Mouse (Mus musculus) midbrain, embryonic 16.5 days (tissue): ENCODE data around the gene Mgat4c. TPM values are rescaled to one million over a fixed set of nuclear protein-coding genes. Genes with fewer than 3 reads are reported as not detected.

Source experiments
- ATAC-seq: fragments of 200-750 bp; cut with Nextera tagmentation; 2 replicates; pipeline ENCODE4 v1.8.0; 2017; ENCODE audit warnings: moderate TSS enrichment
- H3K27ac ChIP-seq: fragments of 300-500 bp; sonication (generic); 2 replicates; pipeline ENCODE4 v1.5.1; 2014; ENCODE audit warnings: mild to moderate bottlenecking, low read length, mixed read lengths
- H3K27me3 ChIP-seq: fragments of 300-500 bp; sonication (generic); 2 replicates; pipeline ENCODE4 v1.6.1; 2014; ENCODE audit warnings: low read depth, low read length, mixed read lengths; ENCODE audit not compliant: control insufficient read depth, insufficient read depth
- H3K36me3 ChIP-seq: fragments of 300-500 bp; sonication (generic); 2 replicates; pipeline ENCODE4 v1.6.1; 2014; ENCODE audit warnings: mild to moderate bottlenecking, low read length, moderate library complexity, mixed read lengths; ENCODE audit not compliant: control insufficient read depth, insufficient read depth
- H3K4me1 ChIP-seq: fragments of 300-500 bp; sonication (generic); 2 replicates; pipeline ENCODE4 v1.6.1; 2014; ENCODE audit warnings: mild to moderate bottlenecking, low read length, mixed read lengths; ENCODE audit not compliant: control insufficient read depth, insufficient read depth
- H3K4me2 ChIP-seq: fragments of 300-500 bp; sonication (generic); 2 replicates; pipeline ENCODE4 v1.6.1; 2014; ENCODE audit warnings: mild to moderate bottlenecking, low read length, mixed read lengths
- H3K4me3 ChIP-seq: fragments of 300-500 bp; sonication (generic); 2 replicates; pipeline ENCODE4 v1.5.1; 2014; ENCODE audit warnings: low read depth, mild to moderate bottlenecking, low read length, moderate library complexity, mixed read lengths
- H3K9ac ChIP-seq: fragments of 300-500 bp; sonication (generic); 2 replicates; pipeline ENCODE4 v1.6.1; 2014; ENCODE audit warnings: low read depth, low read length, mixed read lengths
- H3K9me3 ChIP-seq: fragments of 300-500 bp; sonication (generic); replicated peaks from 2 replicates; pipeline ENCODE4 v1.6.1; 2014; ENCODE audit warnings: mild to moderate bottlenecking, low read length, mixed read lengths; ENCODE audit not compliant: control insufficient read depth, poor library complexity, severe bottlenecking
- WGBS: fragments of 180-500 bp; shearing (Covaris S2); extraction: QIAGEN DNeasy Blood & Tissue Kit; methylation state at CpG from one replicate; pipeline ENCODE4 v1.1.7; 2014; 5-methylcytosine and 5-hydroxymethylcytosine counted together
- polyA plus RNA-seq: library from polyadenylated mRNA; unstranded; fragments of >200 nt; fragmentation: Nextera tagmentation; extraction: Ambion mirVana; gene quantifications from 2 replicates; pipeline ENCODE4 v1.2.1, GENCODE M21; 2015

Mgat4c gene
- polyA plus RNA-seq, 1 experiment from 2014 or later: 69.1 TPM

DNA sequence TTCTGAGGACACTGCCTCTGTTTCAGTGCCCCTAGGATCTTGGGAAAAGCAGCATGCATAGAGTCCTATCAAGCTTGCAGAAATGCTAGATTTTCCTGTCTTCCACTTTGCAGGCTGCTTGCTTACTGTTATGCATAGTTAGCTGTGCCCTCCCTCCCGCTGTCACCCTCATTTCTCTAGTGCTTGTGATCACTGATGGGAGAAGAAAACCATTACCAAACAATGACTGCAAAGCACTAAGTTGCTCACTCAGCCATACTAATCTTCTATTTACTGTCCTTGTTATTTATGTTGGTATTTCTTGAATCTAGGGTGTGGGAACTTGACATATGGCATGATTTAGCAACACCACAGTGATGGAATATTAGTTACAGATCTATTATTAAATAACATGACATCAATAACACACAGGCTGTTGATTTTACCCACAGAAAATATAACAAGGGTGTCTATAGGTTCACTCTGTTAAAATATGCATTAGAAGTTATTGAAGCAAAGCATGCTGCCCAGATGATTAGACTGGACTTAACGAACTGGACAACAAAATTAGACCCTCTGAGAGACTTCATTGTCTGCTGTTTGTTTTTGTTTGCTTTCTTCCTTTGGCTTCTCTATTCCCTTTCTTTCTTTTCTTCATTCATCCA is 117.7 kb downstream of the Mgat4c start:
- no peaks in the 10 kb centered on the region for H3K4me1 ChIP-seq
- WGBS: 22% methylated on average over 2 of the region's 2 CpGs
- ATAC-seq: no peak
- no peak overlapping the region for H3K9ac ChIP-seq
- no peaks in the 10 kb centered on the region for H3K9me3 ChIP-seq
- H3K27me3 ChIP-seq: no peaks in the 10 kb centered on the region
- H3K36me3 ChIP-seq: no peaks in the 10 kb centered on the region
- H3K27ac ChIP-seq: no peak overlapping the region
- no peak overlapping the region for H3K4me2 ChIP-seq
- H3K4me3 ChIP-seq: no peak overlapping the region

DNA sequence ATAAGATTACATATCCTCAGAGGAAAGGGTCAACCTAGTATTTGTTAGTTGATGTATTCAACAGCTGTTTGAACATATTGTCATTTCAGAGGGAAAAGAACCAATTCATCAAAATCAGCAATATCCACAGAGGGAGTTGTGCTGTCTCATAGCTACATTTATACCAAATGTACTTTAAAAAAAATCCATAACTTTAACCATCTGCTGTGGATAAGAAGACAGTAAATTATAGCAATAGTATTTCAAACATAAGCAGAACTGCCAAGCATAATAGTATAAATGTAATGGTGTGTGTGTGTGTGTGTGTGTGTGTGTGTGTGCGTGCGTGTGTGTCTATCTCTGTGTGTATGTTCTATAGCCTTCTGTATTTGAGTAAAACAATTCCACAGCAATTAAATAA is 127.5 kb downstream of the Mgat4c start:
- 93% methylated on average over 2 of the region's 2 CpGs for WGBS
- no peak for ATAC-seq
- no peak overlapping the region for H3K9ac ChIP-seq
- no peaks in the 10 kb centered on the region for H3K27me3 ChIP-seq
- no peaks in the 10 kb centered on the region for H3K9me3 ChIP-seq
- no peak overlapping the region for H3K4me2 ChIP-seq
- H3K4me3 ChIP-seq: no peak overlapping the region
- H3K27ac ChIP-seq: no peak overlapping the region
- H3K4me1 ChIP-seq: no peaks in the 10 kb centered on the region
- H3K36me3 ChIP-seq: no peaks in the 10 kb centered on the region

DNA sequence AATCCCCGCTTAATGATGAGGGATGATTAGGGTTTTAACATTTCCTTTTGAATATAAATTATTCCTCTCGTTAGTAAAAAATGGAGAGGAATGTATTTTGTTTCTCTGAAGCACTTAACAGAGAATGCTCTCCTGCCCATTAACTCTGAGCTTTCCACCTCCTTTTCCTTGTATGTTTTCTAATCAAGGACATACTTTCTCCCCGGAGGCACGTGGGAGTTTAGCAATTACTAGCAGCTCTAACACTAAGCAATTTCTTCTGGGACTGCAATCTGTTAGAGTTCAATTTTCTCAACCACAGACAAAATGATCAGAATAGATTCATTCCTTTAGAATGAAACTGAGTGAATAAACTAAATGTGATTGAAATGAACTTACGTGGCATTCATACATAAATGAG is 135.6 kb downstream of the Mgat4c start:
- H3K27ac ChIP-seq: no peak overlapping the region
- H3K4me3 ChIP-seq: no peak overlapping the region
- 46% methylated on average over 5 of the region's 5 CpGs for WGBS
- no peak overlapping the region for H3K9ac ChIP-seq
- no peaks in the 10 kb centered on the region for H3K27me3 ChIP-seq
- H3K4me1 ChIP-seq: no peaks in the 10 kb centered on the region
- H3K9me3 ChIP-seq: no peaks in the 10 kb centered on the region
- H3K36me3 ChIP-seq: no peaks in the 10 kb centered on the region
- H3K4me2 ChIP-seq: no peak overlapping the region
- peak; percentile 48; the same call in 1 of the 2 replicates for ATAC-seq

DNA sequence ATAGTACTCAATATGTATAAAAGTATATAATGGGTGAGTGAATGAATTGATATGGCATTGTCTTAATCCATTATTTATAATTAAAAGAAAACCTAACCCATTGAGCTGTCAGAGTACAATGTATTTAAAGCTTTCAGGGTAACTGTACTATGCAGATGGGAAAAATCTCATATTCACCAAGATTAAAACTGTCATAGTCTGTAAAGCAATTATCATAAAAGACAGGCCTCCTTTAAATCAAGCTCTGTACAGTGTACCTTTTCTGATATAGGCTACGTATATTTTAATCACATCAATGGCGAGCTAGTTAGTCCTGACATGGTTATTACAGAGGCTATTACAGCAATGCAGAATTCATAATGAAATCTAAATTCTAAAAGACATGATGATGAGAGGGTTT is 146.7 kb downstream of the Mgat4c start:
- Histone ChIP-seq H3K4me3 (no peak overlapping the region), H3K4me2 (no peak overlapping the region), H3K9me3 (no peaks in the 10 kb centered on the region), H3K27me3 (no peaks in the 10 kb centered on the region), H3K27ac (no peak overlapping the region), H3K36me3 (no peaks in the 10 kb centered on the region), H3K4me1 (no peaks in the 10 kb centered on the region), H3K9ac (no peak overlapping the region)
- ATAC-seq: 0 out of 2 replicates have a peak, but pooled peaks have one; percentile 3
- 68% methylated on average over 2 of the region's 2 CpGs for WGBS

DNA sequence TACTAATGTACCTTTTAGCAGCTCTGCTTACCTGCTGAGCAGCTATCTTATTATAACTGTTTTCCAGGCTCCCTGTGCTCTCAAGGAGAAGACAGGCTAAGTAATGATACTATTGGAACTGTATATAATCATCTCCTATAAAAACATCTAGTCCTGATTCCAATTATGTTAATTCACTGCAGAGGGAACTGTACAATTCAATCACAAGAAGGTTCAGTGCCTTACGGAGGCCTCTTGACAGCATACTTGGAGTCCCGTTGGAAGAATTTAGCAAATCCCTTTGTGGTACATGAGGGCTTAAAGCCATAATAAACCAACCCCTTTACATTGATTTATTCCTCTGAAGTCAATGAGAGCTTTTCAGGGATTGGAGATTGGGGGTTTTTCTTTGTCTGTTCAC is 174.8 kb downstream of the Mgat4c start:
- 22% methylated on average over 2 of the region's 2 CpGs for WGBS
- H3K36me3 ChIP-seq: no peaks in the 10 kb centered on the region
- no peak; the same call in 1 of the 2 replicates for ATAC-seq
- no peak overlapping the region for H3K4me3 ChIP-seq
- no peak overlapping the region for H3K9ac ChIP-seq
- H3K27ac ChIP-seq: no peak overlapping the region
- H3K4me2 ChIP-seq: no peak overlapping the region
- no peaks in the 10 kb centered on the region for H3K9me3 ChIP-seq
- no peaks in the 10 kb centered on the region for H3K4me1 ChIP-seq
- H3K27me3 ChIP-seq: no peaks in the 10 kb centered on the region

DNA sequence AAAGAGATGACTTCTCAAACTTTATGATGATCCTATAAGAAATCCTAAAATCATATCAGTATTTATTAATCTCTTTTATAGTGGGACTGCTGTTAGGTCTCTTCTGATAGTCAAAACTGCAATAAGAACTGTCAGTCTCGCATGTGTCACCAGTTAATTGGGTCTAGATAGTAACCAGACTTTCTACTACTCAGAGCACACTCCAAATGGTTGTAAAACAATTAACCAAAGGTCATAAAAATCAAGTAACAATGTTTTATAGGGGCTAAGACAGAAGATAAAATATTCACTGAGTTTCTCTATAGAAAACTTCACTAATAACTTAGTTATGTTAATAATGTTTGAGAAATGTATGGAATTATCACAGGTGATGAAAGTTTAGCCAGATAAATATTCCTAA is 208.6 kb downstream of the Mgat4c start:
- H3K4me1 ChIP-seq: no peaks in the 10 kb centered on the region

DNA sequence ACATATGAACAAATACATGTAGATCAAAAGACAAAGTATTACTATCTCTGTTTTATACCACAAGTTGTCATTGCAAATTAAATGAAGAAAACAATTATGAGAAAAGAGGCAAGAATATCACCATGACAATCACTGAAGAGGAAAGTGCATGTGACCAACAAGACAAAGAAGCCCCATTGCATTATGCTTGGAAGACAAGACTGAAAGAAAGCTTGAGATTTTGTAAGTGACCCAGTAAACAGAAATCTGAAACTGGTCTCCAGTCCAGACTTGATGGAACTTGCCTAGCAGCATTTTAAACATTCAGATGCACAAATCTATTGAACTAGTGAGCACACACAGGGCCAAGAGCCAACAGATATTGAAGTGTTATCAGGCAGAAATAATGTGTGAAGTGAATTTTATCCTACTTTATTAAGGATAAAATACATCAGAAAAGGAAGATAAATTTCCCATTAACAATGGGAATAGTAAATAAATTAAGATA is 236.1 kb downstream of the Mgat4c start:
- Histone ChIP-seq H3K4me1 (no peaks in the 10 kb centered on the region), H3K27ac (no peak overlapping the region), H3K9me3 (no peaks in the 10 kb centered on the region; the same call in 1 of the 2 replicates), H3K4me3 (no peak overlapping the region), H3K4me2 (no peak overlapping the region), H3K36me3 (no peaks in the 10 kb centered on the region), H3K27me3 (no peaks in the 10 kb centered on the region), H3K9ac (no peak overlapping the region)
- ATAC-seq: no peak

More for the DNA sequence above, 208.6 kb downstream of the Mgat4c start:
- H3K9ac ChIP-seq: no peak overlapping the region
- ATAC-seq: no peak
- no peaks in the 10 kb centered on the region for H3K9me3 ChIP-seq
- WGBS: 95% methylated on average over 1 of the region's 1 CpGs
- no peaks in the 10 kb centered on the region for H3K36me3 ChIP-seq
- H3K27ac ChIP-seq: no peak overlapping the region
- no peak overlapping the region for H3K4me3 ChIP-seq
- no peaks in the 10 kb centered on the region for H3K27me3 ChIP-seq
- H3K4me2 ChIP-seq: no peak overlapping the region

DNA sequence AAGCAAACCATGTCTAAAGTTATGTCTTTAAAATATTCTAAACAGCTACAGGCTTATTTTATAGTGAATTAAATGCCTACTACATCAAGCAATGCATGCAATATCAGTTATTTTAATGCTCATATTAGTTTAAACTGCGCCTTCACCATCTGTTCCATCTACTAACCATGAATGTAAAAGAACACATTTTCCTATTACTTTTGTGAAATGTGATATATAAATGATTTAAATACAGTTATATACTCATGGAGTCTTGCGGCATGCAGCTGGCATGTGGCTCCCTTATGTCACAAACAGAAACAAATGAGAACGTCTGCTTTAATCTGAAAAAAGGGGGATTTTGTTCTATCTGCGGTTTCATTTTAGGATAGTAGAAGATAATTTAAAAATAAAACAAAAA is 316.3 kb downstream of the Mgat4c start:
- no peaks in the 10 kb centered on the region for H3K4me1 ChIP-seq
- H3K27ac ChIP-seq: no peak overlapping the region
- no peak for ATAC-seq
- H3K36me3 ChIP-seq: no peaks in the 10 kb centered on the region
- no peaks in the 10 kb centered on the region for H3K9me3 ChIP-seq
- H3K4me2 ChIP-seq: no peak overlapping the region
- no peak overlapping the region for H3K9ac ChIP-seq
- H3K4me3 ChIP-seq: no peak overlapping the region
- H3K27me3 ChIP-seq: no peaks in the 10 kb centered on the region
- 86% methylated on average over 4 of the region's 4 CpGs for WGBS

DNA sequence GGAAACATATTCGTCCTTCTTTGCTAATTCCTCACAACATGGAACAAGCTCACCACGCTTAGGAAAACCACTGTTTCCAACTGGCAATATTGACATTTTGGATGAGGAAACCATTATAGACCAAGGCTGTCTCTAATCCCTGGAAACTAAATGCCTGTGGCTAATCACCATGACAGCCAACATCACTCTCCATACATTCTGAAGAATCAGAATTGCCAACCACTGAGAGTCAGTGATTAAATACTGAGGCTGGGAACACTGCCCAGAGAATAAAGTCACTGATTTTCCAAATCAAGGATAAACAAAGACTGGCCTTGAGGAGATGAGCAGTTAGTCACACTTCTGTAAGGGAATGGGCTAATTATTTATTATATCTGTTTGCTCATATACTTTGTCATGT is 361.2 kb downstream of the Mgat4c start:
- Histone ChIP-seq H3K9ac (no peak overlapping the region), H3K27ac (no peak overlapping the region), H3K9me3 (no peaks in the 10 kb centered on the region), H3K36me3 (no peaks in the 10 kb centered on the region), H3K4me1 (no peaks in the 10 kb centered on the region), H3K4me2 (no peak overlapping the region), H3K27me3 (no peaks in the 10 kb centered on the region), H3K4me3 (no peak overlapping the region)
- WGBS: 23% methylated on average over 2 of the region's 2 CpGs
- ATAC-seq: no peak
